Comparison of ENCODE assay signal across 8 mouse cellular contexts in the genomic region with DNA sequence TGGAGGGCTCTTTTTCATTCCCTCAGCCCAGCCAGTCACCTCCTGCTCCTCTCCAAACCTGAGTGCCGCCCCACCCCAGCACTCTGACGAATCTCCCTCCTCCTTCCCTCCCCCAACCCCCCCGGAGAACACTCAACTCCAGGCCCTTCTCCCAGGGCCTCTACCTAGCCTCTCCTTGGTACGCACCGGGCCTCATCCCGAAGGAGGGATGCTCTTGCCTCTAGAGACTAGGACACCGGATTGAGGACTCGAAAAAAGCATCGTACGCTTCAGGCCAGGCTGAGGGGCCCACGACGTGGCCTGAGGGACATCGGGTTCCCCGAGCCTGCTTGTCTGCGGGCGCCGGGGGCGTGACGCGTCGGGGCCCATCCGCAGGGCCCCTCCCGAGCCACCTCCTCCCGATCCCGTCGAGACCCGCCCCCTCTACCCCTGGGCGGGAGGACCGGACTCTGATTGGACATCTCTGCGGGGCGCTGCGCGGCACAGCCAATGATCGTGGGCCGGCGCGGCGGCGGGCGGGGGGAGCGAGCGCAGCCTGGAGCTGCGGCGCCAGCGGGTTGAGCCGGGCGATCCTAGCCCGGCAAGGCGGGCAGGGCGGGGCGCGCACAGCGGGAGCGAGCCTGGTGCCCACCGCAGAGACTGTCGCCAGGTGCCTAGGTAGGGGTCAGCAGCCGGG. TPM values are rescaled to one million over a fixed set of nuclear protein-coding genes. Genes with fewer than 3 reads are reported as not detected.
DNase-seq lines count a peak whose midpoint lies in the region; ATAC-seq lines count a peak whose summit lies in the region.

A gene (plus strand): TSS at position 538 of the 676 bp plus-strand sequence.

- peaks cover 17% of the 10 kb centered on the region for H3K4me1 ChIP-seq in hindbrain, embryonic 16.5 days (ENCODE audit: control insufficient read depth, insufficient read depth, low read depth, low read length)

- peak within 1 kb of the TSS; percentile 80 for H3K27ac ChIP-seq in hindbrain, embryonic 16.5 days (ENCODE audit: low read depth, low read length)

- WGBS in hindbrain, embryonic 16.5 days: under 1% methylated on average over 52 of the region's 57 CpGs

- no peaks in the 10 kb centered on the region for H3K36me3 ChIP-seq in hindbrain, embryonic 16.5 days (ENCODE audit: control insufficient read depth, insufficient read depth, low read length)

- peak within 1 kb of the TSS; percentile 83 for H3K4me2 ChIP-seq in hindbrain, embryonic 16.5 days (ENCODE audit: low read length)

- H3K4me3 ChIP-seq in hindbrain, embryonic 16.5 days (ENCODE audit: low read length): peak within 1 kb of the TSS; percentile 74

- H3K9ac ChIP-seq in hindbrain, embryonic 16.5 days (ENCODE audit: low read depth, low read length): peak within 1 kb of the TSS; percentile 82

- H3K27me3 ChIP-seq in hindbrain, embryonic 16.5 days (replicated peaks; ENCODE audit: control insufficient read depth, insufficient read depth, low read length): peaks cover 2% of the 10 kb centered on the region; the same call in 1 of the 2 replicates

- peak; percentile 93 for ATAC-seq in hindbrain, embryonic 16.5 days

- H3K9me3 ChIP-seq in hindbrain, embryonic 16.5 days (ENCODE audit: control insufficient read depth, low read length): no peaks in the 10 kb centered on the region

- peak; percentile 86 for DNase-seq in WW6 (ENCODE audit: low read depth, low spot score)
- peak; percentile 98 to 99 for DNase-seq in cerebellum, postnatal 25 days
- peak; percentile 93 for DNase-seq in gastrocnemius, adult 18-20 months (ENCODE audit: low spot score)
- DNase-seq in left cerebral cortex, adult 11 months (ENCODE audit: low spot score): peak; percentile 92
- DNase-seq in lung, postnatal 36 days: peak; percentile 96
- peak; percentile 96 for DNase-seq in retina, postnatal 1 day
- peak; percentile 96 for DNase-seq in thymus, postnatal 4 days

RNA-seq across cellular contexts. Expression of the gene that starts here (rescaled TPM):
- total RNA-seq in gastrocnemius, adult 18-20 months (2021): under 1 TPM; 0.55 to 0.64 TPM
- 35.8 TPM in 2 replicates for polyA plus RNA-seq in hindbrain, embryonic 16.5 days (2015; fragmentation: Nextera tagmentation; extraction: Ambion mirVana)

Comparison
In these comparisons a context has a peak if more than half of its experiments do, and no peak if none do; other contexts are left out.
1. Peak in every context shown above with its lines: DNase-seq, ATAC-seq, H3K4me3 ChIP-seq and H3K27ac ChIP-seq.
2. Peak in DNase-seq in gastrocnemius, adult 18-20 months; RNA of the gene not detected or under 1 TPM.